Mouse (Mus musculus): ENCODE results near the gene Hist2h2be. TPM values are rescaled to one million over a fixed set of nuclear protein-coding genes. Genes with fewer than 3 reads are reported as not detected.
"Not testable (repeated sequence)": the region's sequence is repeated elsewhere in the genome, so short reads cannot be mapped to it uniquely, and the experiment has no call there.

Gene Hist2h2be
- 1 to 10 TPM; 3.2 to 3.8 TPM for total RNA-seq (2021)
- long read RNA-seq, experiment 1, partial matches to known transcripts = 0 of 1 reads
- long read RNA-seq, experiment 1, other reads (novel, unspliced or antisense) = 0 of 1 reads
- long read RNA-seq, experiment 2 = 0 reads

- DNase-seq (ENCODE audit: low spot score in 2 of 2) = peak; percentile 32 to 50
These were observed at the start of gene Hist2h2be, which contains the start of gene Hist2h2ac for GRCm38 (mm10) chr3:96220765-96221639. Hist2h2be (plus strand) TSS chr3:96221119. Hist2h2ac (minus strand) TSS chr3:96220880.

GRCm38 (mm10) chr3:96171583-96172196, 49.2 kb upstream of the Hist2h2be start:
- no peak for DNase-seq (ENCODE audit: low spot score in 2 of 2)

- peak; percentile 75 to 86 for DNase-seq (ENCODE audit: low spot score in 2 of 2)
These were observed 48.4 kb upstream of the Hist2h2be start, which contains the start of gene Sf3b4 for GRCm38 (mm10) chr3:96172197-96173178. Sf3b4 (plus strand) TSS chr3:96172332.

GRCm38 (mm10) chr3:96173185-96173584, 47.7 kb upstream of the Hist2h2be start:
- no peak for DNase-seq (ENCODE audit: low spot score in 2 of 2)

- DNase-seq (ENCODE audit: low spot score in 2 of 2) = not testable (repeated sequence)
These were observed 46.9 kb upstream of the Hist2h2be start for GRCm38 (mm10) chr3:96174042-96174441.

GRCm38 (mm10) chr3:96175251-96175650, 45.7 kb upstream of the Hist2h2be start:
- no peak for DNase-seq (ENCODE audit: low spot score in 2 of 2)

GRCm38 (mm10) chr3:96178427-96178826, 42.5 kb upstream of the Hist2h2be start:
- DNase-seq (ENCODE audit: low spot score in 2 of 2) = no peak

GRCm38 (mm10) chr3:96178902-96179301, 42.0 kb upstream of the Hist2h2be start:
- no peak for DNase-seq (ENCODE audit: low spot score in 2 of 2)

GRCm38 (mm10) chr3:96179531-96179930, 41.4 kb upstream of the Hist2h2be start:
- no peak for DNase-seq (ENCODE audit: low spot score in 2 of 2)

GRCm38 (mm10) chr3:96180727-96181477, 40.0 kb upstream of the Hist2h2be start, which contains the start of gene Sv2a:
Sv2a (plus strand) TSS chr3:96181151.
- DNase-seq (ENCODE audit: low spot score in 2 of 2) = no peak

GRCm38 (mm10) chr3:96181510-96182381, 39.2 kb upstream of the Hist2h2be start:
- no peak for DNase-seq (ENCODE audit: low spot score in 2 of 2)

- no peak for DNase-seq (ENCODE audit: low spot score in 2 of 2)
These were observed 38.5 kb upstream of the Hist2h2be start for GRCm38 (mm10) chr3:96182382-96182776.

GRCm38 (mm10) chr3:96192977-96193376, 27.9 kb upstream of the Hist2h2be start:
- DNase-seq (ENCODE audit: low spot score in 2 of 2) = no peak

GRCm38 (mm10) chr3:96194966-96195365, 26.0 kb upstream of the Hist2h2be start:
- DNase-seq (ENCODE audit: low spot score in 2 of 2) = no peak

- no peak for DNase-seq (ENCODE audit: low spot score in 2 of 2)
These were observed 25.2 kb upstream of the Hist2h2be start for GRCm38 (mm10) chr3:96195616-96196313.

- DNase-seq (ENCODE audit: low spot score in 2 of 2) = no peak
These were observed 24.3 kb upstream of the Hist2h2be start for GRCm38 (mm10) chr3:96196437-96197128.

- DNase-seq (ENCODE audit: low spot score in 2 of 2) = peak in 1 of 2 experiments; percentile 84
These were observed 23.7 kb upstream of the Hist2h2be start for GRCm38 (mm10) chr3:96197129-96197749.
